Mouse (Mus musculus): ENCODE data around the gene Ucn3. TPM values are rescaled to one million over a fixed set of nuclear protein-coding genes. Genes with fewer than 3 reads are reported as not detected.

Ucn3 gene
- polyA plus RNA-seq, 1 experiment, result not detected

DNA sequence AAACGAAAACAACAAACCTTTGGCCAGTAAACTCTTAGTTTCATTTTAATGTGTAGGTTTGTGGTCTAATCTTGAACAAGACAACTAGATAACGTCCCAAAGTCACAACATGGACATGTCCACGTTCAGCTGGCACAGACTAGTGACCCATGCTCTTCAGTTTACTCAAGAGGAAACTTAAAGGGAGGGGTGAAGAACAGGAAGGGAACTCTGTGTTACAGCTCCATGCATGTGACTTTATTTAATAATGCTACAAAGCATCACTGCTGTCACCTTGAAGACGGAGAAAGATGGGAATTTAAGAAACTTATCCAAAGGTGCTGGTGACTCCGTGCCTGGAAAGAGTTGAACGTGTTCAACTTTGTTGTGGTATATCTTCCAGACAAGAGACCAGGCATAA is 49.1 kb downstream of the Ucn3 start:
- TF ChIP-seq CTCF (IDR thresholded peaks at IDR 0.05; ENCODE audit: insufficient read depth, low read depth, low read length) (no peak), POLR2A (IDR thresholded peaks at IDR 0.05; ENCODE audit: insufficient read depth, low read depth, low read length) (no peak)

DNA sequence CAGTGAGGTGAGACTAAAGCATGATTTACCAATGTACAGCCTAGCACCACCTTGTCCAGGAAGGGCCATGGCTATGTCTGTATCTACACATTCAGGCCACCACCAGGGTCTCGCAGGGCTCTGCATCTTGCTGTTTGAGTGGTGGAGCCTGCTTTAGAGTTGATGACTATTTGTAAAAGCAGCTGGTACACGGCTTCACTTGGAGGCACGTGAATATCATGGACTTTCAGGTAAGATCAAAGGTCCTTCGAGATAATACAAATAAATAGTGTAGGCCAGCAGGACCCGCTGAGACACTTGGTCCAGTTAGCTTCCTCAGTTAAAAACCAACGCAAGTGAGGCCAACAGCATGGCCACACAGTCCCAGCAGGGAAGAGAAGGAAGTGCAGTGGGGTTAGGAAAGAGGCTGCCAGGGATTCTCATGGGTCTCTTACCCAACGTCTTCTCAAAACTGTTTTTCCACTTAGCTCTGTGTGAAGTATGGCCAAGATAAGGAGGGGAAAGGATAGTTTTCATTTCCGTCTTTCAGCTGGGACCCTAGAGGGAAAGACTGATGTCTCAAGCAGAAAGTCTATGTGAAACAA is 49.7 kb downstream of the Ucn3 start:
- TF ChIP-seq CTCF (IDR thresholded peaks at IDR 0.05; ENCODE audit: insufficient read depth, low read depth, low read length) (no peak), POLR2A (IDR thresholded peaks at IDR 0.05; ENCODE audit: insufficient read depth, low read depth, low read length) (no peak)
- Histone ChIP-seq H3K4me1 (ENCODE audit: control insufficient read depth, insufficient read depth, low read length) (no peaks in the 10 kb centered on the region), H3K27ac (ENCODE audit: insufficient read depth, low read depth, low read length) (no peak overlapping the region), H3K4me3 (ENCODE audit: insufficient read depth, low read depth, low read length) (no peak overlapping the region)
- 90% methylated on average over 8 of the region's 8 CpGs for WGBS

More for the DNA sequence above, 49.1 kb downstream of the Ucn3 start:
- H3K4me1 ChIP-seq (ENCODE audit: control insufficient read depth, insufficient read depth, low read length), result no peaks in the 10 kb centered on the region
- H3K27ac ChIP-seq (ENCODE audit: insufficient read depth, low read depth, low read length), result no peak overlapping the region
- H3K4me3 ChIP-seq (ENCODE audit: insufficient read depth, low read depth, low read length), result no peak overlapping the region
- 89% methylated on average over 6 of the region's 6 CpGs for WGBS

DNA sequence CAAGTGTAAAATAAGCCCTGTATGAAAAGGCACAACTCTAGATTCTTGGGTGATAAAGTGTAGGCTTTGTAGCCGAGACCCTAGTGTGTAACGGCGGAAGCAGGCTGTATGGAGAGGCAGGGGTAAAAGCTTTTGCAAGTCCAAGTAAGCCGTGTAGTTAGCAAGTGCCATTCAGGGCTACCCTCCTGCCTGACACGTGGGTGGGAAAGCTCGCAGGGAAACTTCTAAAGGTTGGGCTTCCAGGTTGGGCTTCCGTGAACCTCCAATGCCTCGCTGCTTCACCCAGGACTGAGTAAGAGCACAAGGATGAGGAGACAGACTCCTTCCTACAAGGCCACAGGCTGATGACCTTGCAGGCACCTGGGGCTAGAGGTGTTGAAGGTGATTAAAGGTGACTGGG is 50.6 kb downstream of the Ucn3 start:
- no peak overlapping the region for H3K27ac ChIP-seq (ENCODE audit: insufficient read depth, low read depth, low read length)
- H3K4me1 ChIP-seq (ENCODE audit: control insufficient read depth, insufficient read depth, low read length), result no peaks in the 10 kb centered on the region
- TF ChIP-seq POLR2A (IDR thresholded peaks at IDR 0.05; ENCODE audit: insufficient read depth, low read depth, low read length) (no peak), CTCF (IDR thresholded peaks at IDR 0.05; ENCODE audit: insufficient read depth, low read depth, low read length) (no peak)
- 86% methylated on average over 8 of the region's 8 CpGs for WGBS
- no peak overlapping the region for H3K4me3 ChIP-seq (ENCODE audit: insufficient read depth, low read depth, low read length)

DNA sequence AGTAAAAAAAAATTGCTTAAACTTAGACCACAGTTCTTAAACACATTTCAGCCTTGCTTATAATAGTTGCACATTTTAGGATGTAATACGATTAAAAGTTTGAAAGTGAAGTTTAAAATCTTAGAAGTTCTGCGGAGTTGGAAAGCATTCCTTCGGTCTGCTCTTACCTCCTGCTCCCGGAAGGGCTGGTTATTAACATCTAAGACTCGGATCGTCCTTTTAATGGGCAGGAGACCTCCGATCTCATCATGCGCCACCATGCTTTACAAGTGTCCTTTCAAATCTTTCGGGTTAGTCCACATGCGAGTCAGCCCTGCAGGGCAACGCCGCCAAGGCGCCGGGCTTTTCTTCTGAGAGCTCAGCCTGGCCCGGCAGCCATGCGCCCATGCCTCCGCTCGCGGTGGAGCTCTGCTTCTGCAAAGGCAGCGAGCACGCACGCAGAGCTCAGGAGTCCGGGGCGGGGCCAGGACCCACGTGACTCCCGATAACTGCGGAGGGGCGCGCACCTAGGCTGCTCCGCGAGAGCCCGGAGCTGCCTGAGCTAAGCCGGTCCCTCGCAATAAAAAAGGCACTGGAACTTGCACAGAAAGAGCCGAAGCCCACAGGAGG is 51.9 kb downstream of the Ucn3 start:
- under 1% methylated on average over 35 of the region's 35 CpGs for WGBS
- Histone ChIP-seq H3K27ac (ENCODE audit: insufficient read depth, low read depth, low read length) (no peak overlapping the region), H3K4me1 (ENCODE audit: control insufficient read depth, insufficient read depth, low read length) (no peaks in the 10 kb centered on the region), H3K4me3 (ENCODE audit: insufficient read depth, low read depth, low read length) (peak overlapping the region; percentile 53)
- TF ChIP-seq CTCF (IDR thresholded peaks at IDR 0.05; ENCODE audit: insufficient read depth, low read depth, low read length) (no peak), POLR2A (IDR thresholded peaks at IDR 0.05; ENCODE audit: insufficient read depth, low read depth, low read length) (peak; percentile 86)

DNA sequence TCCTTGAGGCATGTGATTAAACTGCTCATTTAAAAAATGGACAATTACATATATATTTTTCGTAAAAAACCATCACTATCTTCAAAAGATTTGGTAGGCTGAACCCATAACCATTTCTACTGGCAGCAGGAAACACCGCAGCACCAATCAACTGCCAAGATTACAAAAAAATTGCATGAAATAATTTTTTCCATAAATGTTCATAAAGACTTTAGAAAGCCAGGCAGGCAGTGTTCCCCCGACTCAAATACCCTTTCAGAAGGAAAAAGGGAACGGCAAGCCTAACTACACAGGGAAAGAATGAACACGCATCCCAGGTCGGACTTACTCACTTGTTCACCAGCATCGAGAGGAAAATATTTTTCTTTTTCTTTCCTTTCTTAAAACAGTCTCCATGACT is 52.5 kb downstream of the Ucn3 start:
- WGBS, result 32% methylated on average over 7 of the region's 7 CpGs
- TF ChIP-seq CTCF (IDR thresholded peaks at IDR 0.05; ENCODE audit: insufficient read depth, low read depth, low read length) (no peak), POLR2A (IDR thresholded peaks at IDR 0.05; ENCODE audit: insufficient read depth, low read depth, low read length) (no peak)
- no peak overlapping the region for H3K27ac ChIP-seq (ENCODE audit: insufficient read depth, low read depth, low read length)
- H3K4me1 ChIP-seq (ENCODE audit: control insufficient read depth, insufficient read depth, low read length), result no peaks in the 10 kb centered on the region
- H3K4me3 ChIP-seq (ENCODE audit: insufficient read depth, low read depth, low read length), result no peak overlapping the region

DNA sequence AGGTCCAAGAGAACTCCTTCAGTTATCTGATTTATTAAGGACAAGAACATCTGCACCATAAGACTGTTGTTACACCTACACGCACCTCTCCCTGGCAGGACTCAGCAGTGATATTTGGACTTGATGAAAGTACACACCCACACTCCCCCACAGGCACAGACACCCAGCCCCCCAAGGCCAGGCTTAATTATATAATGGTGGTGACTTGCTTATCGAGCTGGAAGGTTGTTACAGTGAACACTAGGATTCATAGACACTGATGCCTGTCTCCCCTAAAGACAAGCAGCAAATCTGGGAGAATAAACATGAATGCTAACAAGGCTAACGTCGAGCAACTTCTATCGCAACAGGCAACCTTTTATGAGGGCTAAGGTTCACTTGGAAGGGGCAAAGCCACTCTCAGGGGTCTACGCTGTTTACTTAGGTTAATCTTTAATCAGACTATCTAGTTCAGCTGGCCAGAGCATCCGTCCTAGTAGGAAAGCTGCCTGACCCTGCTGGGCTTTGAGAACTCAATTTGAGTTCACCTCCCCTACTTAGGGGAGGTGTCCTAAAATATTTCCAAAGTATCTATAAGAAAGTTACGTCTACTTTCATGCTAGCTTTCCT is 53.6 kb downstream of the Ucn3 start:
- H3K4me1 ChIP-seq (ENCODE audit: control insufficient read depth, insufficient read depth, low read length), result no peaks in the 10 kb centered on the region
- H3K4me3 ChIP-seq (ENCODE audit: insufficient read depth, low read depth, low read length), result no peak overlapping the region
- 63% methylated on average over 8 of the region's 8 CpGs for WGBS
- no peak for TF ChIP-seq CTCF (IDR thresholded peaks at IDR 0.05; ENCODE audit: insufficient read depth, low read depth, low read length)
- TF ChIP-seq POLR2A (IDR thresholded peaks at IDR 0.05; ENCODE audit: insufficient read depth, low read depth, low read length), result no peak
- no peak overlapping the region for H3K27ac ChIP-seq (ENCODE audit: insufficient read depth, low read depth, low read length)

Other genes starting within 250 kb of the Ucn3 start
- gene Calml3, start 141.0 kb downstream of the Ucn3 start, polyA plus RNA-seq (2012; ENCODE audit: insufficient read depth, insufficient read length, low replicate concordance, missing spikeins), result not detected in 2 replicates
- not detected in 2 replicates for gene Calm4, start 107.6 kb downstream of the Ucn3 start, polyA plus RNA-seq (2012; ENCODE audit: insufficient read depth, insufficient read length, low replicate concordance, missing spikeins)
- not detected in 2 replicates for gene Calm5, start 91.2 kb downstream of the Ucn3 start, polyA plus RNA-seq (2012; ENCODE audit: insufficient read depth, insufficient read length, low replicate concordance, missing spikeins)
- gene Net1, start 27.1 kb downstream of the Ucn3 start, polyA plus RNA-seq (2012; ENCODE audit: insufficient read depth, insufficient read length, low replicate concordance, missing spikeins), result not detected in 2 replicates
- not detected in 2 replicates for gene Tubal3, start 27.1 kb downstream of the Ucn3 start, polyA plus RNA-seq (2012; ENCODE audit: insufficient read depth, insufficient read length, low replicate concordance, missing spikeins)
- gene Akr1c14, start 103.7 kb upstream of the Ucn3 start, polyA plus RNA-seq (2012; ENCODE audit: insufficient read depth, insufficient read length, low replicate concordance, missing spikeins), result not detected in 2 replicates
- not detected in 2 replicates for gene Akr1c18, start 205.3 kb upstream of the Ucn3 start, polyA plus RNA-seq (2012; ENCODE audit: insufficient read depth, insufficient read length, low replicate concordance, missing spikeins)
- gene Akr1c13, start 245.8 kb upstream of the Ucn3 start, polyA plus RNA-seq (2012; ENCODE audit: insufficient read depth, insufficient read length, low replicate concordance, missing spikeins), result not detected in 2 replicates

Measured in olfactory bulb, adult 2 months (tissue).